Mouse (Mus musculus) lung, postnatal 36 days (tissue): ENCODE data around the gene Gm17535.
"Not testable (repeated sequence)": the region's sequence is repeated elsewhere in the genome, so short reads cannot be mapped to it uniquely, and the experiment has no call there.

Experiments
- DNase-seq: peaks from one replicate; pipeline ENCODE4 v3.0.0; 2022; ENCODE audit warnings: mixed read lengths

Gm17535 gene

GRCm38 (mm10) chr9:3025653-3026052, 8.7 kb upstream of the Gm17535 start:
- DNase-seq: peak; percentile 51

- not testable (repeated sequence) for DNase-seq
These were observed 8.3 kb upstream of the Gm17535 start for GRCm38 (mm10) chr9:3026136-3026535.

- DNase-seq: not testable (repeated sequence)
These were observed 7.7 kb upstream of the Gm17535 start for GRCm38 (mm10) chr9:3026741-3027140.

GRCm38 (mm10) chr9:3027200-3027599, 7.2 kb upstream of the Gm17535 start:
- not testable (repeated sequence) for DNase-seq

GRCm38 (mm10) chr9:3029276-3030000, 5.0 kb upstream of the Gm17535 start:
- peak; percentile 29 for DNase-seq

GRCm38 (mm10) chr9:3030677-3031318, 3.6 kb upstream of the Gm17535 start:
- DNase-seq: not testable (repeated sequence)

- not testable (repeated sequence) for DNase-seq
These were observed 2.2 kb downstream of the Gm17535 start, which contains the start of gene Gm10715 for GRCm38 (mm10) chr9:3036577-3036976. Gene Gm10715 (plus strand): TSS chr9:3036877.

- not testable (repeated sequence) for DNase-seq
These were observed 3.8 kb downstream of the Gm17535 start for GRCm38 (mm10) chr9:3038161-3038560.
